In the genomic region with DNA sequence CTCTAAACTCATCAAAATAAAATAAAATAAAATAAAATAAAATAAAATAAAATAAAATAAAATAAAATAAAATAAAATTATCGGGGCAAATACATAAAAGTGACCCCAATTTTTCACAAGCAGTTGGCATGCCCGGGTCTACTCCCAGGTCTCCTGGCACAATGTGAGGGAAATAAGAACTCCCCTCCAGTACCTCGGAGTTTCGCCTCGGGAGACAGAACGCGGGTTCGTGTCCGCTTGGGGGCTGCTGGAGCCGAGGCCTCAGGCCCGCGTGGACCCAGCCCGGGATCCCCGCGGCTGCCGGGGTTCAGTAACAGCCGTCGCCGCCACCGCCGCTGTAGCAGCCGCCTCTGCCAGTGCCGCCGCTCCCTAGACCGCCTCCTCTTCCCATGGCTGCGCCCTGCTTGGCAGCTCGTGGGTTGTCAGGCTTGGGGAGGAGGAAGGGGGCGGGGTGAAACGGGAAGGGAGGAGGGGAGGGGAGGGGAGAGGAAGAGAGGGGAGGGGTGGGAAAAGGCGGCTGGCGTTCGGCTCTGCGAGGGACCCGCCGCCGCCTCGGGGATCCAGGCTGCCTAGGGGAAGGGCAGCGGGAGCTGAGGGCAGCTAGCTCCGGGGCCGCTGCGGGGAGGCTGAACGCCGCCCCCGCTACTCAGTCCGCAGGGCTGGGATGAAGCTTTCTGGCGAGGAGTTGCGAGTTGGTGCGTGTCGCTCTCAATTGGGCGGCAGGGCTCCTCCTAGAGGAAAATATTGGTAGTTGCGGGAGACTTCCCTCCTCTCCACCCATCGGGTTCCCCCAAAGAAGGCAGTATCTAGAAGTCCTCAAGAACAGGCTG, we compare ENCODE assay signal across 8 mouse cellular contexts. TPM values are rescaled to one million over a fixed set of nuclear protein-coding genes. Genes with fewer than 3 reads are reported as not detected.
DNase-seq lines count a peak whose midpoint lies in the region; ATAC-seq and TF ChIP-seq lines count a peak whose summit lies in the region.

A gene (minus strand): TSS at position 686 of the 830 bp plus-strand sequence.

- TF ChIP-seq CTCF in lung, postnatal 0 days (IDR thresholded peaks at IDR 0.05), result peak; percentile 86

- peak; percentile 95 for DNase-seq in Muller cell, postnatal 12 days (ENCODE audit: inconsistent ontology term)
- DNase-seq in cerebellum, adult 8-10 months, result peak; percentile 80
- peak; percentile 74 to 85 for DNase-seq in frontal cortex, postnatal 10 days (ENCODE audit: low spot score in 2 of 2)
- DNase-seq in hindbrain, embryonic 11.5 days (ENCODE audit: low spot score), result peak; percentile 89
- peak; percentile 88 to 90 for DNase-seq in layer of hippocampus, postnatal 10 days (ENCODE audit: low spot score in 2 of 2)
- DNase-seq in lung, postnatal 0 days (ENCODE audit: low spot score), result peak; percentile 95
- DNase-seq in ovary, postnatal 36 days (ENCODE audit: low spot score), result peak; percentile 86
- peak; percentile 44 to 51 for DNase-seq in thymus, postnatal 36 days

- WGBS in hindbrain, embryonic 11.5 days, result under 1% methylated on average over 35 of the region's 52 CpGs
- WGBS in lung, postnatal 0 days, result under 1% methylated on average over 48 of the region's 52 CpGs

- no peak for TF ChIP-seq EP300 in lung, postnatal 0 days (IDR thresholded peaks at IDR 0.05)

- no peaks in the 10 kb centered on the region for H3K27me3 ChIP-seq in hindbrain, embryonic 11.5 days (ENCODE audit: control insufficient read depth, insufficient read depth, low read length)
- no peaks in the 10 kb centered on the region for H3K27me3 ChIP-seq in lung, postnatal 0 days (replicated peaks; ENCODE audit: insufficient read depth, low read length)

- H3K27ac ChIP-seq in hindbrain, embryonic 11.5 days (ENCODE audit: low read depth, low read length), result peak within 1 kb of the TSS; percentile 40; the same call in 1 of the 2 replicates
- H3K27ac ChIP-seq in lung, postnatal 0 days (ENCODE audit: low read length), result peak within 1 kb of the TSS; percentile 85

- H3K9me3 ChIP-seq in hindbrain, embryonic 11.5 days (ENCODE audit: control insufficient read depth, low read length), result no peaks in the 10 kb centered on the region
- no peaks in the 10 kb centered on the region for H3K9me3 ChIP-seq in lung, postnatal 0 days (ENCODE audit: low read length)

- no peaks in the 10 kb centered on the region for H3K4me1 ChIP-seq in hindbrain, embryonic 11.5 days (replicated peaks; ENCODE audit: control insufficient read depth, insufficient read depth, low read length)
- H3K4me1 ChIP-seq in lung, postnatal 0 days (ENCODE audit: insufficient read depth, low read depth, low read length), result no peaks in the 10 kb centered on the region; the same call in 1 of the 2 replicates

- no peaks in the 10 kb centered on the region for H3K36me3 ChIP-seq in hindbrain, embryonic 11.5 days (ENCODE audit: control insufficient read depth, insufficient read depth, low read length)
- H3K36me3 ChIP-seq in lung, postnatal 0 days (ENCODE audit: insufficient read depth, low read length), result no peaks in the 10 kb centered on the region

- peak within 1 kb of the TSS; percentile 50 for H3K4me3 ChIP-seq in hindbrain, embryonic 11.5 days (ENCODE audit: low read depth, low read length)
- peak within 1 kb of the TSS; percentile 63 for H3K4me3 ChIP-seq in lung, postnatal 0 days (ENCODE audit: low read depth, low read length)

- H3K9ac ChIP-seq in hindbrain, embryonic 11.5 days (ENCODE audit: low read depth, low read length), result peak within 1 kb of the TSS; percentile 75
- H3K9ac ChIP-seq in lung, postnatal 0 days (replicated peaks; ENCODE audit: low read depth), result peak within 1 kb of the TSS; percentile 60

- ATAC-seq in hindbrain, embryonic 11.5 days (ENCODE audit: low FRiP score), result peak; percentile 95
- ATAC-seq in lung, postnatal 0 days, result peak; percentile 91

- peak within 1 kb of the TSS; percentile 79 for H3K4me2 ChIP-seq in hindbrain, embryonic 11.5 days (replicated peaks; ENCODE audit: low read depth, low read length)
- H3K4me2 ChIP-seq in lung, postnatal 0 days (replicated peaks; ENCODE audit: low read depth, low read length), result peak within 1 kb of the TSS; percentile 77

RNA-seq across cellular contexts. Expression of the gene that starts here (rescaled TPM):
- 17.0 and 21.0 TPM in 2 replicates for polyA plus RNA-seq in hindbrain, embryonic 11.5 days (2014; fragmentation: Nextera tagmentation; extraction: Ambion mirVana)
- total RNA-seq in layer of hippocampus, postnatal 10 days (2021), result 10 to 100 TPM; 10.1 to 10.2 TPM
- polyA plus RNA-seq in lung, postnatal 0 days (2015; fragmentation: Nextera tagmentation; extraction: Ambion mirVana), result 96.4 and 104 TPM in 2 replicates

Comparison
In these comparisons a context has a peak if more than half of its experiments do, and no peak if none do; other contexts are left out.
1. Peak in every context shown above with its lines: DNase-seq, ATAC-seq, H3K4me3 ChIP-seq and H3K27ac ChIP-seq.